In genomic region chr1:136661939-136662563, GRCm38 (mm10) we compare ENCODE assay signal across 9 mouse cellular contexts. TPM values are rescaled to one million over a fixed set of nuclear protein-coding genes. Genes with fewer than 3 reads are reported as not detected.
DNase-seq lines count a peak whose midpoint lies in the region; ATAC-seq and TF ChIP-seq lines count a peak whose summit lies in the region.
"Had no signal": no experiment of that assay in that cellular context is flagged by ENCODE, and none has a peak within 500 bp of the region (broad histone marks: within the 10 kb centered on the region; RNA-seq: fewer than 3 reads in every experiment).

No protein-coding gene starts in this region.

- no peaks in the 10 kb centered on the region for H3K36me3 ChIP-seq in lung, postnatal 0 days (ENCODE audit: insufficient read depth, low read length)
- no peaks in the 10 kb centered on the region for H3K36me3 ChIP-seq in forebrain, embryonic 14.5 days (ENCODE audit: control insufficient read depth, insufficient read depth, low read length)
- H3K36me3 ChIP-seq in liver, embryonic 13.5 days: no peaks in the 10 kb centered on the region

- WGBS in lung, postnatal 0 days: 30% methylated on average over 10 of the region's 10 CpGs
- WGBS in lung, adult 2 months: 48% methylated on average over 10 of the region's 10 CpGs
- 13% methylated on average over 10 of the region's 10 CpGs for WGBS in forebrain, embryonic 14.5 days
- 40% methylated on average over 10 of the region's 10 CpGs for WGBS in liver, embryonic 13.5 days (ENCODE audit: insufficient replicate concordance)

- H3K9ac ChIP-seq in lung, postnatal 0 days (replicated peaks; ENCODE audit: low read depth): no peak overlapping the region
- peak overlapping the region; percentile 14; the same call in 1 of the 2 replicates for H3K9ac ChIP-seq in forebrain, embryonic 14.5 days (ENCODE audit: low read length)
- H3K9ac ChIP-seq in liver, embryonic 13.5 days: no peak overlapping the region; the same call in 1 of the 2 replicates

- no peaks in the 10 kb centered on the region for H3K9me3 ChIP-seq in lung, postnatal 0 days (ENCODE audit: low read length)
- H3K9me3 ChIP-seq in forebrain, embryonic 14.5 days (replicated peaks; ENCODE audit: control insufficient read depth, low read length): no peaks in the 10 kb centered on the region
- H3K9me3 ChIP-seq in liver, embryonic 13.5 days (replicated peaks): no peaks in the 10 kb centered on the region

- no peak for TF ChIP-seq EP300 in lung, postnatal 0 days (IDR thresholded peaks at IDR 0.05)

- 0 out of 2 replicates have a peak, but pooled peaks cover 4% of the 10 kb centered on the region for H3K4me1 ChIP-seq in lung, postnatal 0 days (ENCODE audit: insufficient read depth, low read depth, low read length)
- H3K4me1 ChIP-seq in lung, adult 2 months (ENCODE audit: control insufficient read depth, insufficient read depth, low read length): no peaks in the 10 kb centered on the region
- peaks cover 6% of the 10 kb centered on the region; the same call in 1 of the 2 replicates for H3K4me1 ChIP-seq in forebrain, embryonic 14.5 days (ENCODE audit: control insufficient read depth, insufficient read depth, low read length)
- peaks cover 8% of the 10 kb centered on the region; the same call in 1 of the 2 replicates for H3K4me1 ChIP-seq in liver, embryonic 13.5 days (replicated peaks)

- TF ChIP-seq CTCF in lung, postnatal 0 days (IDR thresholded peaks at IDR 0.05): no peak
- TF ChIP-seq CTCF in lung, adult 2 months (IDR thresholded peaks at IDR 0.05; ENCODE audit: insufficient read depth, low read length): no peak

- no peak overlapping the region for H3K27ac ChIP-seq in lung, postnatal 0 days (ENCODE audit: low read length)
- no peak overlapping the region for H3K27ac ChIP-seq in forebrain, embryonic 14.5 days (ENCODE audit: low read depth, low read length)
- H3K27ac ChIP-seq in liver, embryonic 13.5 days: peak overlapping the region; percentile 72
- H3K27ac ChIP-seq: heart, adult 2 months had no signal

- no peaks in the 10 kb centered on the region for H3K27me3 ChIP-seq in lung, postnatal 0 days (replicated peaks; ENCODE audit: insufficient read depth, low read length)
- H3K27me3 ChIP-seq in forebrain, embryonic 14.5 days (replicated peaks; ENCODE audit: control insufficient read depth, insufficient read depth, low read length): no peaks in the 10 kb centered on the region
- H3K27me3 ChIP-seq in liver, embryonic 13.5 days: no peaks in the 10 kb centered on the region

- H3K4me2 ChIP-seq in lung, postnatal 0 days (replicated peaks; ENCODE audit: low read depth, low read length): no peak overlapping the region
- H3K4me2 ChIP-seq in forebrain, embryonic 14.5 days (ENCODE audit: low read length): peak overlapping the region; percentile 17; the same call in 1 of the 2 replicates
- H3K4me2 ChIP-seq in liver, embryonic 13.5 days: peak overlapping the region; percentile 34

- H3K4me3 ChIP-seq in lung, postnatal 0 days (ENCODE audit: low read depth, low read length): no peak overlapping the region
- H3K4me3 ChIP-seq in lung, adult 2 months (replicated peaks; ENCODE audit: extremely low read depth, low read depth, low read length): no peak overlapping the region
- H3K4me3 ChIP-seq in forebrain, embryonic 14.5 days (ENCODE audit: low read depth, low read length): no peak overlapping the region
- peak overlapping the region; percentile 12; the same call in 1 of the 2 replicates for H3K4me3 ChIP-seq in liver, embryonic 13.5 days (replicated peaks)
- H3K4me3 ChIP-seq: heart, adult 2 months had no signal

- TF ChIP-seq POLR2A in lung, adult 2 months (IDR thresholded peaks at IDR 0.05; ENCODE audit: borderline replicate concordance, extremely low read depth, low read depth, low read length): no peak

- DNase-seq in lung, postnatal 0 days (ENCODE audit: low spot score): peak; percentile 36
- no peak for DNase-seq in lung, adult 2 months
- peak; percentile 60 for DNase-seq in forebrain, embryonic 14.5 days (ENCODE audit: low spot score)
- DNase-seq in liver, embryonic 13.5 days: no peak
- peak; percentile 59 for DNase-seq in yolk sac, embryonic 10.5 days (ENCODE audit: low spot score)
- DNase-seq in kidney, postnatal 10 days: no peak
- no peak for DNase-seq in right cerebral cortex, adult 18-20 months
- DNase-seq: cerebellum, adult 9-11 months; heart, adult 2 months had no signal

- ATAC-seq in lung, postnatal 0 days: peak; percentile 62
- ATAC-seq in forebrain, embryonic 14.5 days: no peak
- ATAC-seq in liver, embryonic 13.5 days (ENCODE audit: low read depth): peak; percentile 49

RNA-seq across cellular contexts. Expression of gene Zfp281, which starts 37.4 kb away (rescaled TPM):
- polyA plus RNA-seq in lung, postnatal 0 days (2015; fragmentation: Nextera tagmentation; extraction: Ambion mirVana): 15.3 and 16.4 TPM in 2 replicates
- polyA plus RNA-seq in lung, adult 2 months (2012; rRNA removed): 3.6 and 4.6 TPM in 2 replicates
- 26.7 and 28.4 TPM in 2 replicates for polyA plus RNA-seq in forebrain, embryonic 14.5 days (2014; fragmentation: Nextera tagmentation; extraction: Ambion mirVana)
- polyA plus RNA-seq in liver, embryonic 13.5 days (2015; fragmentation: Nextera tagmentation; extraction: Ambion mirVana): 6.7 and 8.4 TPM in 2 replicates

Comparison
In these comparisons a context has a peak if more than half of its experiments do, and no peak if none do; other contexts are left out.
1. DNase-seq: peak in lung, postnatal 0 days (single experiment), forebrain, embryonic 14.5 days (single experiment) and yolk sac, embryonic 10.5 days (single experiment); none in lung, adult 2 months (single experiment), liver, embryonic 13.5 days (single experiment), kidney, postnatal 10 days (single experiment) and right cerebral cortex, adult 18-20 months (single experiment).